Comparison of ENCODE assay signal across 9 mouse cellular contexts in the genomic region with DNA sequence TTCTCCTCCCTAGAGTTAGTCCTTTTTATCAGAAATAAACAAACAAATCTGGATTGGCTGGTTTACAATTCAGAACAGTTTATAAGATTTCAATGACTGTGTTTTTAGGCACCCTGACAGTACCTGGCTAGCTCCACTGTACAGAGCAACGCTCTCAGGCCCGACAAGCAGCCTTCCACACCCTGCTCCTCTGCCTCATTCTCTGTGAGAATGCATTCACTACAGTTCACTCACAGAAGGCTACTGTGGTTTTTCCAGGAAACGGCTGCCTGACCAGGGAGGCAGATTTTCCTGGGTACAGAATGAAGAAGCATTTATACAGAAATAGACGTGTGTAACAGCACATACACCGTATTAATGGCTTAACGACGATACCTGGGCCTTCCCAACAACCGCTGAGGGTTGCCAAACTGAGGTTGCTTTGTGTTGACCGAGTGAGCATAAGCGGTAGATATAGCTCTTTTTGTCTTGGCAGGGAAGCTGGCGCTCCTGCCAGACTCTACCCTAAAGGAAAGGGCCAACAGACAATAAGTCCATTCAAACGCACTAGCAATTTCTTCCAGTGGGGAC.
A peak's percentile ranks its signal among the peaks of the same experiment; 100 is the strongest.
DNase-seq lines count a peak whose midpoint lies in the region; ATAC-seq and TF ChIP-seq lines count a peak whose summit lies in the region.
"Had no signal": no experiment of that assay in that cellular context is flagged by ENCODE, and none has a peak within 500 bp of the region (broad histone marks: within the 10 kb centered on the region; RNA-seq: fewer than 3 reads in every experiment).

No protein-coding gene starts in this region.

- H3K4me3 ChIP-seq in forebrain, embryonic 13.5 days: no peak overlapping the region
- H3K4me3 ChIP-seq in forebrain, embryonic 16.5 days (replicated peaks; ENCODE audit: low read length): no peak overlapping the region
- H3K4me3 ChIP-seq in lung, embryonic 14.5 days (ENCODE audit: low read depth, low read length): no peak overlapping the region
- no peak overlapping the region for H3K4me3 ChIP-seq in forebrain, postnatal 0 days (ENCODE audit: low read depth, low read length)
- no peak overlapping the region for H3K4me3 ChIP-seq in stomach, embryonic 15.5 days (replicated peaks)

- peak overlapping the region; percentile 54; the same call in 1 of the 2 replicates for H3K27ac ChIP-seq in forebrain, embryonic 13.5 days
- H3K27ac ChIP-seq in forebrain, embryonic 16.5 days (ENCODE audit: low read length): no peak overlapping the region
- H3K27ac ChIP-seq in lung, embryonic 14.5 days (ENCODE audit: low read depth): no peak overlapping the region
- peak overlapping the region; percentile 40; the same call in 1 of the 2 replicates for H3K27ac ChIP-seq in forebrain, postnatal 0 days (ENCODE audit: low read depth, low read length)
- H3K27ac ChIP-seq in stomach, embryonic 15.5 days: peak overlapping the region; percentile 42

- TF ChIP-seq CTCF in lung, embryonic 14.5 days (IDR thresholded peaks at IDR 0.05; ENCODE audit: low read depth): no peak
- TF ChIP-seq CTCF in forebrain, postnatal 0 days (IDR thresholded peaks at IDR 0.05; ENCODE audit: low read depth): no peak

- H3K9me3 ChIP-seq in forebrain, embryonic 13.5 days (replicated peaks): no peaks in the 10 kb centered on the region
- H3K9me3 ChIP-seq in forebrain, embryonic 16.5 days (ENCODE audit: control insufficient read depth, low read length): no peaks in the 10 kb centered on the region
- no peaks in the 10 kb centered on the region for H3K9me3 ChIP-seq in lung, embryonic 14.5 days (ENCODE audit: low read depth, low read length)
- no peaks in the 10 kb centered on the region for H3K9me3 ChIP-seq in forebrain, postnatal 0 days (ENCODE audit: low read length)
- no peaks in the 10 kb centered on the region for H3K9me3 ChIP-seq in stomach, embryonic 15.5 days

- no peaks in the 10 kb centered on the region for H3K27me3 ChIP-seq in forebrain, embryonic 13.5 days
- H3K27me3 ChIP-seq in forebrain, embryonic 16.5 days (replicated peaks; ENCODE audit: control insufficient read depth, insufficient read depth, low read length): no peaks in the 10 kb centered on the region
- no peaks in the 10 kb centered on the region for H3K27me3 ChIP-seq in lung, embryonic 14.5 days (ENCODE audit: insufficient read depth, low read length)
- H3K27me3 ChIP-seq in forebrain, postnatal 0 days (ENCODE audit: insufficient read depth, low read length): no peaks in the 10 kb centered on the region
- H3K27me3 ChIP-seq in stomach, embryonic 15.5 days (replicated peaks): no peaks in the 10 kb centered on the region
- H3K27me3 ChIP-seq: CH12.LX had no signal

- no peak for ATAC-seq in forebrain, embryonic 13.5 days
- no peak for ATAC-seq in forebrain, embryonic 16.5 days
- no peak for ATAC-seq in lung, embryonic 14.5 days (ENCODE audit: insufficient read depth)
- ATAC-seq in forebrain, postnatal 0 days: no peak
- no peak for ATAC-seq in stomach, embryonic 15.5 days (ENCODE audit: insufficient read depth, low FRiP score, low read depth)

- 0 out of 2 replicates have a peak overlapping the region, but pooled peaks have one; percentile 21 for H3K9ac ChIP-seq in forebrain, embryonic 13.5 days
- H3K9ac ChIP-seq in forebrain, embryonic 16.5 days (replicated peaks; ENCODE audit: low read depth, low read length): no peak overlapping the region
- peak overlapping the region; percentile 18; the same call in 1 of the 2 replicates for H3K9ac ChIP-seq in lung, embryonic 14.5 days
- H3K9ac ChIP-seq in forebrain, postnatal 0 days: no peak overlapping the region
- H3K9ac ChIP-seq in stomach, embryonic 15.5 days: no peak overlapping the region

- 0 out of 2 replicates have a peak overlapping the region, but pooled peaks have one; percentile 8 for H3K4me2 ChIP-seq in forebrain, embryonic 13.5 days
- H3K4me2 ChIP-seq in forebrain, embryonic 16.5 days (ENCODE audit: low read length): no peak overlapping the region
- no peak overlapping the region for H3K4me2 ChIP-seq in lung, embryonic 14.5 days
- no peak overlapping the region for H3K4me2 ChIP-seq in forebrain, postnatal 0 days (ENCODE audit: low read depth)
- no peak overlapping the region for H3K4me2 ChIP-seq in stomach, embryonic 15.5 days

- H3K36me3 ChIP-seq in forebrain, embryonic 13.5 days (ENCODE audit: poor library complexity, severe bottlenecking): no peaks in the 10 kb centered on the region
- H3K36me3 ChIP-seq in forebrain, embryonic 16.5 days (ENCODE audit: control insufficient read depth, insufficient read depth): no peaks in the 10 kb centered on the region
- H3K36me3 ChIP-seq in lung, embryonic 14.5 days (ENCODE audit: insufficient read depth): no peaks in the 10 kb centered on the region
- H3K36me3 ChIP-seq in forebrain, postnatal 0 days (ENCODE audit: insufficient read depth): no peaks in the 10 kb centered on the region
- no peaks in the 10 kb centered on the region for H3K36me3 ChIP-seq in stomach, embryonic 15.5 days

- peaks cover 18% of the 10 kb centered on the region for H3K4me1 ChIP-seq in forebrain, embryonic 13.5 days
- peaks cover 6% of the 10 kb centered on the region for H3K4me1 ChIP-seq in forebrain, embryonic 16.5 days (replicated peaks; ENCODE audit: control insufficient read depth, insufficient read depth, low read length)
- 0 out of 2 replicates have a peak, but pooled peaks cover 3% of the 10 kb centered on the region for H3K4me1 ChIP-seq in lung, embryonic 14.5 days (ENCODE audit: insufficient read depth)
- H3K4me1 ChIP-seq in forebrain, postnatal 0 days (ENCODE audit: insufficient read depth): peaks cover 4% of the 10 kb centered on the region; the same call in 1 of the 2 replicates
- H3K4me1 ChIP-seq in stomach, embryonic 15.5 days: no peaks in the 10 kb centered on the region

- no peak for DNase-seq in lung, embryonic 14.5 days
- DNase-seq in lung, postnatal 14 days: no peak
- no peak for DNase-seq in forebrain, postnatal 0 days
- no peak for DNase-seq in natural killer cell, adult 2 months (ENCODE audit: low spot score in 2 of 2)
- DNase-seq in cerebellum, postnatal 10 days: no peak

- WGBS in forebrain, embryonic 13.5 days: 28% methylated on average over 12 of the region's 12 CpGs
- WGBS in forebrain, embryonic 16.5 days: 21% methylated on average over 12 of the region's 12 CpGs
- 74% methylated on average over 12 of the region's 12 CpGs for WGBS in lung, embryonic 14.5 days
- WGBS in forebrain, postnatal 0 days: 25% methylated on average over 12 of the region's 12 CpGs
- 66% methylated on average over 12 of the region's 12 CpGs for whole genome bisulfite sequencing in stomach, embryonic 15.5 days

Comparison
In these comparisons a context has a peak if more than half of its experiments do, and no peak if none do; other contexts are left out.
1. H3K27ac ChIP-seq: peak in forebrain, embryonic 13.5 days (single experiment), forebrain, postnatal 0 days (single experiment) and stomach, embryonic 15.5 days (single experiment); none in forebrain, embryonic 16.5 days (single experiment) and lung, embryonic 14.5 days (single experiment).
2. H3K9ac ChIP-seq: peak in forebrain, embryonic 13.5 days (single experiment) and lung, embryonic 14.5 days (single experiment); none in forebrain, embryonic 16.5 days (single experiment), forebrain, postnatal 0 days (single experiment) and stomach, embryonic 15.5 days (single experiment).